ENCODE assay signal across 8 mouse cellular contexts in the genomic region with DNA sequence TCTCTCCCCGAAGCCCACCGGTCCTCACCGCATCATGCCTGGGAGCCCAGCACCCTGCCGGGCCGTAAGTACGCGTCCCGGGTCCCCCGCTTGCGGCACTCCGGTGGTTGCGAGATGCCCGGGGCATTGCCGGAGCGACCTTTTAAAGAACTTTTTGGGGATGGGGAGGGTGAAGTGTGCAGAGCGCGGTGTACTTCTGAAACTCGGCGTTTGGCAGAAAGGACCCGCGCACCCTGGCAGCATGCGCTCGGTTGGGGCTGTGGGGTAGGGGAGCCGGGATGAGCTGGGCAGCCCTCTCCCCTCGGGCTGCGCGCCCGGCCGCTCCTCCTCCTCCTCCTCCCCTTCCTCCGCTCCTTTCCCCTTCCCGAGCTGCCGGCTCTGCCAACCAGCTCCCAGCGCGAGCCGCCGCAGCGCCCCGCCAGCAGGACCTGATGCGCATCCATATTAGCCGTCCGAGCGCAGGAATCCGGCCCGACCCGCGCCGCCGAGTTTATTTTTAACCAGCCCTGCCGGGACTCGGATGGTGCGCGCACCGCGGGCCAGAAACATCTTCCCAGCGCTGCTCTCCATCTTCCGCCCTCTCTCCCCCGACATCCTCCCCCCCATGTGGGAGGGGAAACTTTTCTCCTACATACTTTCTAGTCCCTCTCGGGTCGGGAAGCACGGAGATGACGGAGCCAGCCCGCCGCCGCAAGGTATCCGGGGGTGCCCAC. TPM values are rescaled to one million over a fixed set of nuclear protein-coding genes. Genes with fewer than 3 reads are reported as not detected.
DNase-seq lines count a peak whose midpoint lies in the region; ATAC-seq lines count a peak whose summit lies in the region.

No protein-coding gene starts in this region.

- H3K4me3 ChIP-seq in hindbrain, embryonic 14.5 days (replicated peaks; ENCODE audit: low read length) = peak overlapping the region; percentile 60

- H3K4me2 ChIP-seq in hindbrain, embryonic 14.5 days (replicated peaks) = peak overlapping the region; percentile 79

- peaks cover 26% of the 10 kb centered on the region for H3K4me1 ChIP-seq in hindbrain, embryonic 14.5 days (replicated peaks; ENCODE audit: control insufficient read depth, insufficient read depth, low read length)

- peaks cover 67% of the 10 kb centered on the region for H3K27me3 ChIP-seq in hindbrain, embryonic 14.5 days (ENCODE audit: control insufficient read depth, insufficient read depth, low read length)

- H3K27ac ChIP-seq in hindbrain, embryonic 14.5 days = peak overlapping the region; percentile 57

- no peaks in the 10 kb centered on the region for H3K9me3 ChIP-seq in hindbrain, embryonic 14.5 days (ENCODE audit: control insufficient read depth, low read length)

- peak overlapping the region; percentile 58 for H3K9ac ChIP-seq in hindbrain, embryonic 14.5 days

- H3K36me3 ChIP-seq in hindbrain, embryonic 14.5 days (replicated peaks; ENCODE audit: control insufficient read depth, insufficient read depth) = no peaks in the 10 kb centered on the region

- intact Hi-C loops in left cerebral cortex, postnatal 25 days (cut with DNase I) = loop anchor here (5.0 kb wide), 2 partner anchors 116 to 284 kb away; no protein-coding TSS in a partner anchor

- WGBS in hindbrain, embryonic 14.5 days = under 1% methylated on average over 56 of the region's 65 CpGs

- ATAC-seq in hindbrain, embryonic 14.5 days (ENCODE audit: low FRiP score) = peak; percentile 66
- peak; percentile 3; the same call in 1 of the 2 replicates for ATAC-seq in megakaryocyte progenitor cell, adult 5-6 weeks (replicated peaks; ENCODE audit: poor library complexity)

- peak; percentile 77 for DNase-seq in NIH3T3 (ENCODE audit: low read depth)
- DNase-seq in cerebellum, postnatal 10 days = peak; percentile 51 to 64
- peak; percentile 21 to 45 for DNase-seq in frontal cortex, postnatal 14 days (ENCODE audit: low spot score in 2 of 2)
- peak; percentile 62 for DNase-seq in hindbrain, embryonic 14.5 days (ENCODE audit: low spot score)
- DNase-seq in left cerebral cortex, postnatal 25 days (ENCODE audit: low spot score in 2 of 2) = peak; percentile 37 to 46
- peak; percentile 39 for DNase-seq in right cerebral cortex, postnatal 14 days
- DNase-seq in urinary bladder, postnatal 4 days (ENCODE audit: low spot score in 2 of 2) = peak; percentile 62 to 67

RNA-seq across cellular contexts. Expression of a gene that starts 48.2 kb away (rescaled TPM):
- polyA plus RNA-seq in hindbrain, embryonic 14.5 days (2014; fragmentation: Nextera tagmentation; extraction: Ambion mirVana) = 5.1 and 5.8 TPM in 2 replicates
- total RNA-seq in left cerebral cortex, postnatal 25 days (2021) = 10 to 100 TPM; 29.4 to 30.1 TPM
- 58.0 and 62.9 TPM in 2 replicates for total RNA-seq in megakaryocyte progenitor cell, adult 5-6 weeks (2015)
- total RNA-seq in megakaryocyte progenitor cell, adult 5-6 weeks (2017) = 14.7 and 19.4 TPM in 2 replicates

Comparison
In these comparisons a context has a peak if more than half of its experiments do, and no peak if none do; other contexts are left out.
1. Peak in every context shown above with its lines: DNase-seq, ATAC-seq, H3K4me3 ChIP-seq and H3K27ac ChIP-seq.